Mouse (Mus musculus): ENCODE measurements around the gene Usp49. TPM values are rescaled to one million over a fixed set of nuclear protein-coding genes. Genes with fewer than 3 reads are reported as not detected.
"Not testable (repeated sequence)": the region's sequence is repeated elsewhere in the genome, so short reads cannot be mapped to it uniquely, and the experiment has no call there.

The Usp49 gene
- total RNA-seq, 2 experiments from 2014 or later, result 9.6 to 13.1 TPM

GRCm38 (mm10) chr17:47597261-47597660, 33.2 kb upstream of the Usp49 start:
- intact Hi-C loops (cut with DNase I), result no loop called here
- no peak overlapping the region for H3K27ac ChIP-seq

GRCm38 (mm10) chr17:47597838-47598579, 32.5 kb upstream of the Usp49 start:
- intact Hi-C loops (cut with DNase I), result no loop called here
- Histone ChIP-seq H3K27ac (no peak overlapping the region), H3K4me3 (no peak overlapping the region)
- TF ChIP-seq CTCF (IDR thresholded peaks at IDR 0.05), result peak; percentile 77
- DNase-seq (ENCODE audit: extremely low spot score in 1 of 2, low spot score in 2 of 2), result no peak

More at GRCm38 (mm10) chr17:47597261-47597660, 33.2 kb upstream of the Usp49 start:
- TF ChIP-seq CTCF (IDR thresholded peaks at IDR 0.05), result no peak
- no peak for DNase-seq (ENCODE audit: extremely low spot score in 1 of 2, low spot score in 2 of 2)
- H3K4me3 ChIP-seq, result no peak overlapping the region

GRCm38 (mm10) chr17:47598580-47599304, 31.7 kb upstream of the Usp49 start:
- DNase-seq (ENCODE audit: extremely low spot score in 1 of 2, low spot score in 2 of 2); H3K4me3 ChIP-seq; H3K27ac ChIP-seq; intact Hi-C loops (cut with DNase I): not testable (repeated sequence)

GRCm38 (mm10) chr17:47599511-47600297, 30.8 kb upstream of the Usp49 start:
- intact Hi-C loops (cut with DNase I), result no loop called here
- H3K27ac ChIP-seq, result no peak overlapping the region
- TF ChIP-seq CTCF (IDR thresholded peaks at IDR 0.05), result no peak
- H3K4me3 ChIP-seq, result no peak overlapping the region
- DNase-seq (ENCODE audit: extremely low spot score in 1 of 2, low spot score in 2 of 2), result no peak

GRCm38 (mm10) chr17:47600601-47601388, 29.7 kb upstream of the Usp49 start:
- Histone ChIP-seq H3K4me3 (no peak overlapping the region), H3K27ac (no peak overlapping the region; the same call in 1 of the 2 replicates)
- intact Hi-C loops (cut with DNase I), result no loop called here
- no peak for DNase-seq (ENCODE audit: extremely low spot score in 1 of 2, low spot score in 2 of 2)
- no peak for TF ChIP-seq CTCF (IDR thresholded peaks at IDR 0.05)

GRCm38 (mm10) chr17:47601389-47601755, 29.1 kb upstream of the Usp49 start:
- no peak for TF ChIP-seq CTCF (IDR thresholded peaks at IDR 0.05)
- H3K27ac ChIP-seq, result no peak overlapping the region
- no peak for DNase-seq (ENCODE audit: extremely low spot score in 1 of 2, low spot score in 2 of 2)
- no peak overlapping the region for H3K4me3 ChIP-seq
- intact Hi-C loops (cut with DNase I), result no loop called here

- no peak for TF ChIP-seq CTCF (IDR thresholded peaks at IDR 0.05)
- DNase-seq (ENCODE audit: extremely low spot score in 1 of 2, low spot score in 2 of 2), result no peak
- Histone ChIP-seq H3K27ac (no peak overlapping the region), H3K4me3 (no peak overlapping the region)
- intact Hi-C loops (cut with DNase I), result no loop called here
Observed at GRCm38 (mm10) chr17:47602289-47602688, 28.2 kb upstream of the Usp49 start.

- TF ChIP-seq CTCF (IDR thresholded peaks at IDR 0.05), result peak; percentile 42
- intact Hi-C loops (cut with DNase I), result no loop called here
Observed at GRCm38 (mm10) chr17:47606220-47606619, 24.3 kb upstream of the Usp49 start.

GRCm38 (mm10) chr17:47609182-47609581, 21.3 kb upstream of the Usp49 start:
- no peak overlapping the region for H3K27ac ChIP-seq
- TF ChIP-seq CTCF (IDR thresholded peaks at IDR 0.05), result no peak
- DNase-seq (ENCODE audit: extremely low spot score in 1 of 2, low spot score in 2 of 2), result no peak
- no peak overlapping the region for H3K4me3 ChIP-seq
- intact Hi-C loops (cut with DNase I), result no loop called here

More at GRCm38 (mm10) chr17:47606220-47606619, 24.3 kb upstream of the Usp49 start:
- Histone ChIP-seq H3K27ac (no peak overlapping the region), H3K4me3 (no peak overlapping the region)
- DNase-seq (ENCODE audit: extremely low spot score in 1 of 2, low spot score in 2 of 2), result no peak

- Histone ChIP-seq H3K27ac (peak within 1 kb of the TSS; percentile 98), H3K4me3 (peak within 1 kb of the TSS; percentile 61)
- DNase-seq (ENCODE audit: extremely low spot score in 1 of 2, low spot score in 2 of 2), result peak; percentile 97 to 98
- peak; percentile 93 for TF ChIP-seq CTCF (IDR thresholded peaks at IDR 0.05)
- intact Hi-C loops (cut with DNase I), result loop anchor here (1.0 to 5.0 kb wide), 2 partner anchors 18 to 76 kb away; partner anchors contain the start of genes Frs3 and Tomm6
Observed at GRCm38 (mm10) chr17:47610849-47611660, 19.4 kb upstream of the Usp49 start, which contains the start of the genes Bysl, Med20 and Gm20517. Gene Bysl, minus strand, starts transcription at chr17:47611492. Gene Med20, plus strand, starts transcription at chr17:47611582. Gene Gm20517, plus strand, starts transcription at chr17:47611589.

All from left cerebral cortex, adult 2 months (tissue).